Mouse (Mus musculus) frontal cortex, postnatal 14 days (tissue): ENCODE results near the gene Gm49027.

Source experiments
- DNase-seq, 2 experiments: peaks; one replicate each; pipeline ENCODE4 v3.0.0; 2022; ENCODE audit warnings: low spot score in 2 of 2

Gene Gm49027

GRCm38 (mm10) chr5:123507936-123508723 lies 17.2 kb downstream of the Gm49027 start:
- DNase-seq = peak; percentile 76

- DNase-seq = no peak
Measured at GRCm38 (mm10) chr5:123501973-123502372, 23.3 kb downstream of the Gm49027 start.

- peak in 1 of 2 experiments; percentile 37 for DNase-seq
Measured at GRCm38 (mm10) chr5:123499717-123500116, 25.6 kb downstream of the Gm49027 start.

GRCm38 (mm10) chr5:123489935-123490334 lies 35.4 kb downstream of the Gm49027 start:
- DNase-seq = no peak

- DNase-seq = no peak
Measured at GRCm38 (mm10) chr5:123489112-123489785, 36.0 kb downstream of the Gm49027 start, which contains the start of the genes Lrrc43 and Il31. Lrrc43 (plus strand) TSS chr5:123489305. Il31 (minus strand) TSS chr5:123489489.

- DNase-seq = no peak
Measured at GRCm38 (mm10) chr5:123487659-123488395, 37.5 kb downstream of the Gm49027 start.

GRCm38 (mm10) chr5:123473817-123474216 lies 51.5 kb downstream of the Gm49027 start:
- DNase-seq = no peak

GRCm38 (mm10) chr5:123470784-123471400 lies 54.4 kb downstream of the Gm49027 start:
- no peak for DNase-seq

GRCm38 (mm10) chr5:123464638-123465037 lies 60.6 kb downstream of the Gm49027 start:
- DNase-seq = no peak
